Mouse (Mus musculus) fibroblast of lung, adult 2 months (primary cell): ENCODE data around the gene Prss40.

Experiments
- DNase-seq: peaks from one replicate; pipeline ENCODE4 v3.0.0-alpha.2; 2011; ENCODE audit warnings: low read depth

The Prss40 gene

GRCm38 (mm10) chr1:34560843-34561242 is at the start of gene Prss40:
Gene Prss40 (minus strand): TSS chr1:34560943.
- no peak for DNase-seq

- peak; percentile 37 for DNase-seq
These were observed 41.6 kb upstream of the Prss40 start for GRCm38 (mm10) chr1:34602363-34602762.

- no peak for DNase-seq
These were observed 40.7 kb upstream of the Prss40 start for GRCm38 (mm10) chr1:34601323-34602047.

- no peak for DNase-seq
These were observed 39.3 kb upstream of the Prss40 start for GRCm38 (mm10) chr1:34600000-34600399.

- DNase-seq: no peak
These were observed 26.8 kb upstream of the Prss40 start for GRCm38 (mm10) chr1:34587298-34588096.

GRCm38 (mm10) chr1:34584736-34585135 is 24.0 kb upstream of the Prss40 start:
- DNase-seq: no peak

- DNase-seq: no peak
These were observed 23.1 kb upstream of the Prss40 start for GRCm38 (mm10) chr1:34583821-34584263.

- DNase-seq: no peak
These were observed 21.5 kb upstream of the Prss40 start for GRCm38 (mm10) chr1:34582218-34582617.

GRCm38 (mm10) chr1:34579782-34580356 is 19.1 kb upstream of the Prss40 start:
- no peak for DNase-seq

GRCm38 (mm10) chr1:34578851-34579781 is 18.4 kb upstream of the Prss40 start, which contains the start of gene Amer3:
Gene Amer3 (plus strand): TSS chr1:34579657.
- no peak for DNase-seq

- no peak for DNase-seq
These were observed 12.5 kb upstream of the Prss40 start for GRCm38 (mm10) chr1:34573221-34573620.

GRCm38 (mm10) chr1:34571431-34571830 is 10.7 kb upstream of the Prss40 start:
- DNase-seq: no peak

- DNase-seq: no peak
These were observed 9.1 kb upstream of the Prss40 start for GRCm38 (mm10) chr1:34569876-34570275.

GRCm38 (mm10) chr1:34568120-34568519 is 7.4 kb upstream of the Prss40 start:
- DNase-seq: no peak

- DNase-seq: no peak
These were observed 3.8 kb upstream of the Prss40 start for GRCm38 (mm10) chr1:34564383-34565045.

GRCm38 (mm10) chr1:34554275-34554674 is 6.5 kb downstream of the Prss40 start:
- DNase-seq: no peak

GRCm38 (mm10) chr1:34553690-34554089 is 7.1 kb downstream of the Prss40 start:
- no peak for DNase-seq

- no peak for DNase-seq
These were observed 13.7 kb downstream of the Prss40 start for GRCm38 (mm10) chr1:34547074-34547473.

- no peak for DNase-seq
These were observed 23.8 kb downstream of the Prss40 start for GRCm38 (mm10) chr1:34536767-34537485.

GRCm38 (mm10) chr1:34536291-34536766 is 24.4 kb downstream of the Prss40 start:
- DNase-seq: no peak
